In the genomic region with DNA sequence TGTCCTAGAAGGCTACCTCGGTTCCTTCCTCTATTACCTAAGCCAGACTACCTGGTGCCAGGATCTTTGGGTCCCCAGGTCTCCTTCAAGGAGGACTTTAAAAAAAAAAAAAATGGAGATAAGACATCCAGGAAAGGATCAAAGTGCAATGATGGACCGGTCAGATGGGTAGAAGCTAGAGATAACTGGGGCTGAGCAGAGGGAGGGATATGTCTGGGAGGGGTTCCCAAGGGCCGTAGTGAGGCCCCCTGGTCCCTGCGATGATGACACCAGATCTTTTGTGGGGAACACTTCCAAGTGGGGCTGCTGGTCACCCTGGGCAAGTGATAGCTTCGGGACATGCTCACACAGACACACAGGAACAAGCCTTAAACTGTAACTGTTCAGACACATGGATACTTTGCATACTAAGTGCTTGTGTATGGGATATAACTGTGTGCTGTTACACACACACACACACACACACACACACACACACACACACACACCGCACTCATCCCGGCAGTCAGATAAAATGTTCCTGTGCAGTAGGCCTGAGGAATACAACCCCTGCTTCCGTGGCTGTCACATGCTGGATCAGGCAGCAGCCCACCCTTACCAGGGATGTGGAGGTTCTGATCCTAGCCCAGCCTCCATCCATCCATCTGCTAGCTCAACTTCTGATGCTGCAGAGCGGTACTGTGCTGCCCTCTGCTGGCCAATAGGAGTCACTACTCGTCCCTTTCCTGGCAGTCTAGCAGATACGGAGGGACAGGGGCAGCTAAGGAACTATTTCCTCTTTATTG, we compare ENCODE assay signal across 9 mouse cellular contexts.
DNase-seq lines count a peak whose midpoint lies in the region; ATAC-seq lines count a peak whose summit lies in the region.
"Had no signal": no experiment of that assay in that cellular context is flagged by ENCODE, and none has a peak within 500 bp of the region (broad histone marks: within the 10 kb centered on the region; RNA-seq: fewer than 3 reads in every experiment).

No protein-coding gene starts in this region.

- no peak overlapping the region for H3K27ac ChIP-seq in heart, embryonic 12.5 days (ENCODE audit: poor library complexity, severe bottlenecking)
- H3K27ac ChIP-seq in midbrain, embryonic 12.5 days (replicated peaks): no peak overlapping the region

- ATAC-seq in heart, embryonic 12.5 days (ENCODE audit: insufficient number of reproducible peaks, low FRiP score): no peak
- ATAC-seq in midbrain, embryonic 12.5 days (ENCODE audit: low FRiP score, low read depth): peak; percentile 50

- no peaks in the 10 kb centered on the region for H3K27me3 ChIP-seq in heart, embryonic 12.5 days (replicated peaks)
- no peaks in the 10 kb centered on the region for H3K27me3 ChIP-seq in midbrain, embryonic 12.5 days

- 50% methylated on average over 11 of the region's 11 CpGs for WGBS in heart, embryonic 12.5 days
- WGBS in midbrain, embryonic 12.5 days: 56% methylated on average over 11 of the region's 11 CpGs

- no peak overlapping the region for H3K9ac ChIP-seq in heart, embryonic 12.5 days
- H3K9ac ChIP-seq in midbrain, embryonic 12.5 days (replicated peaks): no peak overlapping the region

- peaks cover 7% of the 10 kb centered on the region; the same call in 1 of the 2 replicates for H3K36me3 ChIP-seq in heart, embryonic 12.5 days
- no peaks in the 10 kb centered on the region; the same call in 1 of the 2 replicates for H3K36me3 ChIP-seq in midbrain, embryonic 12.5 days

- H3K4me1 ChIP-seq in heart, embryonic 12.5 days (replicated peaks): peaks cover 10% of the 10 kb centered on the region
- H3K4me1 ChIP-seq in midbrain, embryonic 12.5 days: no peaks in the 10 kb centered on the region

- intact Hi-C loops in left cerebral cortex, postnatal 14 days (cut with DNase I): loop anchor here (5.0 kb wide), 3 partner anchors 96 to 316 kb away; a partner anchor contains a TSS

- peak; percentile 91 for DNase-seq in heart, adult 11 months
- peak; percentile 12 for DNase-seq in cerebellum, adult 9-11 months
- peak; percentile 39 to 58 for DNase-seq in frontal cortex, postnatal 14 days (ENCODE audit: low spot score in 2 of 2)
- peak; percentile 83 for DNase-seq in induced T-regulatory cell, adult 2 months (ENCODE audit: low read depth)
- DNase-seq in left cerebral cortex, postnatal 14 days (ENCODE audit: low spot score in 2 of 2): peak; percentile 81 to 83
- DNase-seq in right cerebral cortex, postnatal 4 days: peak; percentile 78

- H3K4me3 ChIP-seq in heart, embryonic 12.5 days: no peak overlapping the region
- no peak overlapping the region for H3K4me3 ChIP-seq in midbrain, embryonic 12.5 days
- H3K4me3 ChIP-seq: myocyte had no signal

- H3K4me2 ChIP-seq in heart, embryonic 12.5 days: no peak overlapping the region
- no peak overlapping the region for H3K4me2 ChIP-seq in midbrain, embryonic 12.5 days (replicated peaks)

- no peaks in the 10 kb centered on the region for H3K9me3 ChIP-seq in heart, embryonic 12.5 days (replicated peaks)
- H3K9me3 ChIP-seq in midbrain, embryonic 12.5 days: no peaks in the 10 kb centered on the region

Comparison
In these comparisons a context has a peak if more than half of its experiments do, and no peak if none do; other contexts are left out.
1. DNase-seq: peak in every context shown above with its lines; median percentile 91 in heart, adult 11 months; 83 in induced T-regulatory cell, adult 2 months; 82 in left cerebral cortex, postnatal 14 days; 78 in right cerebral cortex, postnatal 4 days; 48 in frontal cortex, postnatal 14 days; 12 in cerebellum, adult 9-11 months.